Comparison of ENCODE assay signal across 8 mouse cellular contexts in genomic region chr3:159495243-159495801, GRCm38 (mm10). TPM values are rescaled to one million over a fixed set of nuclear protein-coding genes. Genes with fewer than 3 reads are reported as not detected.
DNase-seq lines count a peak whose midpoint lies in the region; ATAC-seq and TF ChIP-seq lines count a peak whose summit lies in the region.

TSS of gene Depdc1a (plus strand) at chr3:159495433.

- H3K4me1 ChIP-seq in G1E (ENCODE audit: insufficient read depth, low read depth, low read length): peaks cover 2% of the 10 kb centered on the region; the same call in 1 of the 2 replicates
- peaks cover 6% of the 10 kb centered on the region; the same call in 1 of the 2 replicates for H3K4me1 ChIP-seq in forebrain, embryonic 16.5 days (replicated peaks; ENCODE audit: control insufficient read depth, insufficient read depth, low read length)
- no peaks in the 10 kb centered on the region; the same call in 1 of the 2 replicates for H3K4me1 ChIP-seq in lung, embryonic 14.5 days (ENCODE audit: insufficient read depth)
- H3K4me1 ChIP-seq in olfactory bulb, adult 2 months (ENCODE audit: control insufficient read depth, insufficient read depth, low read length): no peaks in the 10 kb centered on the region
- no peaks in the 10 kb centered on the region for H3K4me1 ChIP-seq in thymus, adult 2 months (replicated peaks; ENCODE audit: control insufficient read depth, insufficient read depth, low read length)

- H3K9ac ChIP-seq in forebrain, embryonic 16.5 days (replicated peaks; ENCODE audit: low read depth, low read length): peak within 1 kb of the TSS; percentile 75
- peak within 1 kb of the TSS; percentile 74 for H3K9ac ChIP-seq in lung, embryonic 14.5 days

- H3K27me3 ChIP-seq in G1E (ENCODE audit: insufficient read depth, low read length): no peaks in the 10 kb centered on the region
- H3K27me3 ChIP-seq in forebrain, embryonic 16.5 days (replicated peaks; ENCODE audit: control insufficient read depth, insufficient read depth, low read length): no peaks in the 10 kb centered on the region
- no peaks in the 10 kb centered on the region for H3K27me3 ChIP-seq in lung, embryonic 14.5 days (ENCODE audit: insufficient read depth, low read length)
- no peaks in the 10 kb centered on the region for H3K27me3 ChIP-seq in thymus, adult 2 months (ENCODE audit: control insufficient read depth, insufficient read depth, low read length)

- no peak within 1 kb of the TSS; the same call in 1 of the 2 replicates for H3K27ac ChIP-seq in forebrain, embryonic 16.5 days (ENCODE audit: low read length)
- peak within 1 kb of the TSS; percentile 91 for H3K27ac ChIP-seq in layer of hippocampus, adult 2 months
- 0 out of 2 replicates have a peak within 1 kb of the TSS, but pooled peaks have one; percentile 21 for H3K27ac ChIP-seq in lung, embryonic 14.5 days (ENCODE audit: low read depth)
- no peak within 1 kb of the TSS for H3K27ac ChIP-seq in olfactory bulb, adult 2 months (ENCODE audit: insufficient read depth, low read depth, low read length)
- H3K27ac ChIP-seq in thymus, adult 2 months (ENCODE audit: control insufficient read depth, insufficient read depth, low read length): no peak within 1 kb of the TSS

- no peaks in the 10 kb centered on the region for H3K36me3 ChIP-seq in G1E (replicated peaks)
- no peaks in the 10 kb centered on the region for H3K36me3 ChIP-seq in forebrain, embryonic 16.5 days (ENCODE audit: control insufficient read depth, insufficient read depth)
- H3K36me3 ChIP-seq in lung, embryonic 14.5 days (ENCODE audit: insufficient read depth): 0 out of 2 replicates have a peak, but pooled peaks cover 11% of the 10 kb centered on the region
- no peaks in the 10 kb centered on the region; the same call in 1 of the 2 replicates for H3K36me3 ChIP-seq in thymus, adult 2 months (ENCODE audit: control insufficient read depth, insufficient read depth, low read length)

- no peak for TF ChIP-seq CTCF in G1E (IDR thresholded peaks at IDR 0.05; ENCODE audit: low read depth, low read length)
- 0 out of 2 replicates have a peak, but pooled peaks have one; percentile 15 for TF ChIP-seq CTCF in layer of hippocampus, adult 2 months (conservative IDR thresholded peaks at IDR 0.05)
- TF ChIP-seq CTCF in lung, embryonic 14.5 days (IDR thresholded peaks at IDR 0.05; ENCODE audit: low read depth): no peak
- TF ChIP-seq CTCF in olfactory bulb, adult 2 months (IDR thresholded peaks at IDR 0.05; ENCODE audit: insufficient read depth, low read depth, low read length): no peak
- no peak for TF ChIP-seq CTCF in thymus, adult 2 months (IDR thresholded peaks at IDR 0.05; ENCODE audit: borderline replicate concordance, control insufficient read depth, extremely low read depth, insufficient read depth, low read length, poor library complexity)

- peak; percentile 49 for DNase-seq in G1E (ENCODE audit: low spot score)
- peak; percentile 59 to 72 for DNase-seq in cerebellum, adult 18-20 months
- peak; percentile 91 to 94 for DNase-seq in heart, postnatal 36 days
- peak; percentile 83 to 88 for DNase-seq in layer of hippocampus, adult 2 months (ENCODE audit: low spot score in 2 of 2)
- peak; percentile 98 for DNase-seq in lung, embryonic 14.5 days
- DNase-seq in thymus, adult 2 months: peak; percentile 94

- peak; percentile 39; the same call in 1 of the 2 replicates for TF ChIP-seq POLR2A in olfactory bulb, adult 2 months (IDR thresholded peaks at IDR 0.05; ENCODE audit: insufficient read depth, low read depth, low read length)
- no peak for TF ChIP-seq POLR2A in thymus, adult 2 months (IDR thresholded peaks at IDR 0.05; ENCODE audit: control insufficient read depth, extremely low read depth, insufficient read depth, low read length, poor library complexity)

- H3K9me3 ChIP-seq in G1E (replicated peaks): no peaks in the 10 kb centered on the region
- H3K9me3 ChIP-seq in forebrain, embryonic 16.5 days (ENCODE audit: control insufficient read depth, low read length): no peaks in the 10 kb centered on the region
- no peaks in the 10 kb centered on the region for H3K9me3 ChIP-seq in lung, embryonic 14.5 days (ENCODE audit: low read depth, low read length)

- WGBS in forebrain, embryonic 16.5 days: under 1% methylated on average over 28 of the region's 28 CpGs
- under 1% methylated on average over 28 of the region's 28 CpGs for WGBS in lung, embryonic 14.5 days
- WGBS in olfactory bulb, adult 2 months: under 1% methylated on average over 28 of the region's 28 CpGs
- under 1% methylated on average over 28 of the region's 28 CpGs for whole genome bisulfite sequencing in thymus, adult 2 months

- peak within 1 kb of the TSS; percentile 73 for H3K4me3 ChIP-seq in G1E (ENCODE audit: low read depth, low read length)
- H3K4me3 ChIP-seq in forebrain, embryonic 16.5 days (replicated peaks; ENCODE audit: low read length): peak within 1 kb of the TSS; percentile 65
- peak within 1 kb of the TSS; percentile 77 for H3K4me3 ChIP-seq in layer of hippocampus, adult 2 months
- H3K4me3 ChIP-seq in lung, embryonic 14.5 days (ENCODE audit: low read depth, low read length): peak within 1 kb of the TSS; percentile 49
- peak within 1 kb of the TSS; percentile 48 for H3K4me3 ChIP-seq in olfactory bulb, adult 2 months (ENCODE audit: insufficient read depth, low read depth, low read length)
- H3K4me3 ChIP-seq in thymus, adult 2 months (ENCODE audit: control insufficient read depth, insufficient read depth, low read length): peak within 1 kb of the TSS; percentile 58

- intact Hi-C loops in heart, postnatal 36 days (cut with DNase I): no loop called here

- peak; percentile 99 for ATAC-seq in G1E (ENCODE audit: extremely low read depth, insufficient number of reproducible peaks, low FRiP score, poor library complexity, severe bottlenecking)
- ATAC-seq in forebrain, embryonic 16.5 days: peak; percentile 100
- ATAC-seq in lung, embryonic 14.5 days (ENCODE audit: insufficient read depth): peak; percentile 100

- peak within 1 kb of the TSS; percentile 71 for H3K4me2 ChIP-seq in forebrain, embryonic 16.5 days (ENCODE audit: low read length)
- H3K4me2 ChIP-seq in lung, embryonic 14.5 days: peak within 1 kb of the TSS; percentile 69

RNA-seq across cellular contexts. Expression of gene Depdc1a, which starts in this region (rescaled TPM):
- total RNA-seq in G1E (2014; fragmentation: Nextera tagmentation) (57.1 and 84.4 TPM in 2 replicates), G1E (2017) (27.3 and 27.8 TPM in 2 replicates)
- polyA plus RNA-seq in G1E (2012): 0.55 and 1.1 TPM in 2 replicates
- polyA plus RNA-seq in forebrain, embryonic 16.5 days (2015; fragmentation: Nextera tagmentation; extraction: Ambion mirVana): 9.0 and 13.3 TPM in 2 replicates
- under 1 TPM; 0.28 to 0.30 TPM for total RNA-seq in heart, postnatal 36 days (2021)
- under 1 TPM in 1 of 2 experiments, not detected in 1; 0.10 TPM for total RNA-seq in layer of hippocampus, adult 2 months (2021)
- 51.7 and 53.1 TPM in 2 replicates for polyA plus RNA-seq in lung, embryonic 14.5 days (2014; fragmentation: Nextera tagmentation; extraction: Ambion mirVana)
- polyA plus RNA-seq in olfactory bulb, adult 2 months (2012; ENCODE audit: insufficient read depth, insufficient read length, low replicate concordance, missing spikeins): not detected in 2 replicates
- polyA plus RNA-seq in thymus, adult 2 months (2012; rRNA removed): 2.4 and 3.1 TPM in 2 replicates

Comparison
In these comparisons a context has a peak if more than half of its experiments do, and no peak if none do; other contexts are left out.
1. RNA of gene Depdc1a (total RNA-seq): 27.3 to 84.4 TPM in G1E; 0.28 to 0.30 TPM in heart, postnatal 36 days and 0.10 TPM in layer of hippocampus, adult 2 months; every median in the first group is over 10 times any median in the second.
2. Peak in DNase-seq in heart, postnatal 36 days; RNA of the gene not detected or under 1 TPM.
3. Peak in DNase-seq, H3K4me3 ChIP-seq and H3K27ac ChIP-seq in layer of hippocampus, adult 2 months; RNA of the gene not detected or under 1 TPM.
4. Peak in every context shown above with its lines, with median percentiles within 50 percentile points of each other: ATAC-seq, DNase-seq and H3K4me3 ChIP-seq.